Mouse (Mus musculus) ovary, postnatal 10 days (tissue): Measurements from ENCODE around the gene Gm8237.
"Not testable (repeated sequence)": the region's sequence is repeated elsewhere in the genome, so short reads cannot be mapped to it uniquely, and the experiment has no call there.

ENCODE experiments used
- DNase-seq: peaks from one replicate; pipeline ENCODE4 v3.0.0; 2022; ENCODE audit warnings: low spot score

Gm8237 gene

DNA sequence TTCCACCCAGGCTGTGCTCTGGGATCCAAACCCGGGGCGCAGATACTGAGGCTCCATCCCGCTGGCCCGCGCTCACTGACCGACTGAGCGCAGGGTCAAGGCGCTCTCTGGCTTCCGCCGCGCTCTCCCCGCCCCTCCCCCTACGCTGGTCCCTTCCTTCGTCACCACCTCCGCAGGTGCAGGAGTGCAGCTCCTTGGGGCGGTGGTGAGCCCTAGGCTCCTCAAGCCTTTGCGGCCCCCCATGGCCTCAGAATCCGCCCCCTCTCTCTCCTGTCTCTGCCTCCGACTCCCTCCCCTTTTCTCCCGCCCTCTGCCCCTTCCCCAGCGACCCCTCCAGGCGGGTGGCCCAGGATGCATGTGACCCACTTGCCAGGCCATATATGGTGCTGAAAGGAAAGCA, at the start of gene Gm8237:
Gm8237 (minus strand) TSS at position 142 of the 400 bp plus-strand sequence.
- not testable (repeated sequence) for DNase-seq

GRCm38 (mm10) chr14:5923276-5923675, 43.1 kb upstream of the Gm8237 start:
- DNase-seq, result not testable (repeated sequence)

DNA sequence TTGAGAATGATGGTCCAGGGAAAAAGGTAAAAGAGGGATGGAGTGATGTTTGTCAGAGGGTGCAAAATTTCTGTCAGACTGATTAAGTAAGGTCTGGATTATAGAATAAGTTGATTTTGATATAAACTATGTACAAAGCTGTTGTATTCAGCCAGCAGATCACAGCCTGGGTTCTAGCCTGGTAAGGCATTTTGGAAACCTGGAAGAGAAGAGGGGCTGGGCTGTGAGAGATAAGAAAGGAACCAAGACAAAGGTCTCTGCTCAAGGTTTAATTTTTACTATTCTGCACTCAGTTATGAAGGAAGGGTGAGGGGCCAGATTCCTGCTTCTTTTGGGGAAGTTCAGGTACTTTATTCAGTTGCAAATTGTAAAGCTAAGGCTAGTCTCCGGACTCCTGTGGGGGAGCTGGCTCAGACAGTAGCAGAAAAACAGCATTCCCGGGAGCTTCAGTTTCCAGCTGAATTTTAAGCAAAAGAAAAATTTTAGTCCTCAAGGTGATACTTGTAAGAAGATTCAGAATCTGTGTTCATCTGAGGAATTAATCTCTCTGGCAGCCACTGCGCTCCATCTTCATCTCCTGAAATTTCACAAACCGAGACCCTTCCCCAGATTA, 38.3 kb upstream of the Gm8237 start:
- DNase-seq, result not testable (repeated sequence)

- DNase-seq, result not testable (repeated sequence)
Measured at GRCm38 (mm10) chr14:5913701-5914100, 33.5 kb upstream of the Gm8237 start.

- not testable (repeated sequence) for DNase-seq
Measured at GRCm38 (mm10) chr14:5879791-5880190, 391 bp downstream of the Gm8237 start.

GRCm38 (mm10) chr14:5879136-5879535, 1.0 kb downstream of the Gm8237 start:
- DNase-seq, result not testable (repeated sequence)

DNA sequence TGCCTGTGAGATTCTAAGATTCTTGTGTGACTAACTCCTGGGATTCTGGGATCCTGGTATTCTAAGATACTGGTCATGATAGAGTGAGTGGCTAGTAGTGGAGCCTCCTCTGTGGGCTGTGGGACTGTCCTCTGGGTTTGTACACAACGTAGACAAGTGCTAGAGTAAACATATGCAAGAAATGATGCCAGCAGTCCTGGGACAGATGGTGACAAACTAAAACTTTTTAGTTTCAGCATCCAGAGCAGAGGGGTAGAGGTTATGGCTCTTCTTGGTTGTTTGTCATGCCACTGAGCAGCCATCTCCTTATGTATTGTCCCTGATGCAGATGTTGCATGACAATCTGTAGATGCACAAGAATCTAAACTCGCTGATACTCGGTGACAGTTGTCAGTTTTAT, 24.3 kb downstream of the Gm8237 start:
- not testable (repeated sequence) for DNase-seq

DNA sequence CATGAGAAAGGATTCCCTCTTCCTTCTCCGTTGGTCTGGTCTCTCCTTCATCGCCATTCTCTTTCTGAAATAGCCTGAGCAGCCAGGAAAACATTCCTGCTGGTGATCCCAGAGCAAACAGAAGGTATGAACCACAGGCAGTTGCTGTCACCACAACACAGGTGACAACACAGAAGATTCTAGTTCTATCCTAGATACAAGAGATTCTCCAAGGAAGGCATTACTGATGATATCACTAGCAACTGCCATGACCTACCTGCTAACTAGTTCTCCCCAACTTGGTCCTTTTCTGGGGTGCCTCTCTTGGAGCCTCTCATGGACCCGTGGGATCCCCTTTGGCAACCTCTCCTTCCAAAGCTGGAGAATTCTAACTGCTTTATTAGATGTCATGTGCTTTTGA, 50.0 kb downstream of the Gm8237 start, which contains the start of gene Gm3424:
Gm3424 (minus strand) TSS at position 101 of the 400 bp plus-strand sequence.
- DNase-seq, result not testable (repeated sequence)

DNA sequence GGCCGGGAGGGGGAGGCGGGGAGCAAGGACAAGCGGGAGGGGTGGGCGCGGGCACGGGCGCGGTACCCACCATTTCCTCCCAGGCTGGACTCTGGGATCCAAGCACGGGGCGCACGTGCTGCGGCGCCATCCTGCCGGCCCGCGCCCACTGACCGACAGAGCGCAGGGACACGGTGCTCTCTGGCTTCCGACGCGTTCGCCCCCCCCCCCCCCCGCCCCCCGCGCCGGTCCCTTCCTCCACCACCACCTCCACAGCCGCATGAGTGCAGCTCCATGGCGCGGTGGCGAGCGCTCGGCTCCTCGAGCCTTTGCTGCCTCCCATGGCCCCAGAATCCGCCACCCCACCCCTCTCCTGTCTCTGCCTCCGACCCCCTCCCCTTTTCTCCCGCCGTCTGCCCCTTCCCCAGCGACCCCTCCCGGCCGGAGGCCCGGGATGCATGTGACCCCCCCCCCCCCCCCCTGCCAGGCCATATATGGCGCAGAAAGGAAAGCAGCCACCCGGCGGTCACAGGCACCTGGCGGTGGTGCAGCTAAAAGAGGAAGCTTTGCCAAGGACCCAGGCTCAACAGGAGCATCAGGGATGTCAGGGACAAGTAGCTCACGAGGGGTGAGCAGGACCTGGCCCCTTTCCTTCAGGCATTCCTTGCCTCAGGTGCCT, 67.4 kb downstream of the Gm8237 start:
- DNase-seq, result not testable (repeated sequence)
